Mouse (Mus musculus) macrophage (primary cell): ENCODE measurements around the gene Kcnq1. TPM values are rescaled to one million over a fixed set of nuclear protein-coding genes. Genes with fewer than 3 reads are reported as not detected.

Experiments used
- H3K27ac ChIP-seq: fragments of 350-480 bp; formaldehyde crosslinking; 2 replicates; pipeline ENCODE4 v1.9.0; 2021
- H3K36me3 ChIP-seq: fragments of 350-480 bp; formaldehyde crosslinking; 2 replicates; pipeline ENCODE4 v1.9.0; 2021; ENCODE audit errors: inconsistent target
- H3K4me3 ChIP-seq: fragments of 350-480 bp; formaldehyde crosslinking; 2 replicates; pipeline ENCODE4 v1.9.0; 2021; ENCODE audit errors: inconsistent target
- H3K79me2 ChIP-seq: fragments of 350-480 bp; formaldehyde crosslinking; 2 replicates; pipeline ENCODE4 v1.9.0; 2021; ENCODE audit errors: inconsistent target
- WGBS: methylation state at CpG from one replicate; pipeline ENCODE4 v1.1.7; 2026; ENCODE audit warnings: inconsistent platforms; ENCODE audit not compliant: missing documents; 5-methylcytosine and 5-hydroxymethylcytosine counted together
- polyA plus RNA-seq: library from polyadenylated mRNA; stranded (reverse); fragments of 250-400 nt; gene quantifications from 3 replicates; pipeline ENCODE4 v1.2.4, GENCODE M21; 2018; ENCODE audit warnings: inconsistent platforms

The Kcnq1 gene
- polyA plus RNA-seq, 1 experiment from 2014 or later, result 0.07 TPM

DNA sequence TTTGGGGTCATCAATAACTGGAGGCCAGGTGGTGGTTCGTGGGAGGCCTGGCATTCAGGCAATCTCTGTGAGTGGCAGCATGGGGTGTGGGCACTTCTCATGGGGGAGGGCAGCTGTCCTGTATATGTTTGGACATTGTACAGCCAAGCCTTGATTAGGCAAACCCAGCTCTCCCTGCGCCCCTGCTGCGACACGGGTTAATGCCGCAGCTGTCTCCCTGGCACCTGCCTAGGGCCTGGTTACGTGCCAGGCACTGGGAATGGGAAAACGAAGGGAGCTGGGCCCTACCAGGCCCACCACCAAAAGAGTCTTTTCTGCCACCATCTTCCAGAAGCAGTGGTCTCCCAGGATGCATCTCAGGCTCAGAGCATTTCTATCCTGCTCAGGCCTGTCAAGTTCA, 196.0 kb downstream of the Kcnq1 start:
- H3K36me3 ChIP-seq, result no peaks in the 10 kb centered on the region
- WGBS, result 93% methylated on average over 7 of the region's 7 CpGs
- no peak overlapping the region for H3K4me3 ChIP-seq

DNA sequence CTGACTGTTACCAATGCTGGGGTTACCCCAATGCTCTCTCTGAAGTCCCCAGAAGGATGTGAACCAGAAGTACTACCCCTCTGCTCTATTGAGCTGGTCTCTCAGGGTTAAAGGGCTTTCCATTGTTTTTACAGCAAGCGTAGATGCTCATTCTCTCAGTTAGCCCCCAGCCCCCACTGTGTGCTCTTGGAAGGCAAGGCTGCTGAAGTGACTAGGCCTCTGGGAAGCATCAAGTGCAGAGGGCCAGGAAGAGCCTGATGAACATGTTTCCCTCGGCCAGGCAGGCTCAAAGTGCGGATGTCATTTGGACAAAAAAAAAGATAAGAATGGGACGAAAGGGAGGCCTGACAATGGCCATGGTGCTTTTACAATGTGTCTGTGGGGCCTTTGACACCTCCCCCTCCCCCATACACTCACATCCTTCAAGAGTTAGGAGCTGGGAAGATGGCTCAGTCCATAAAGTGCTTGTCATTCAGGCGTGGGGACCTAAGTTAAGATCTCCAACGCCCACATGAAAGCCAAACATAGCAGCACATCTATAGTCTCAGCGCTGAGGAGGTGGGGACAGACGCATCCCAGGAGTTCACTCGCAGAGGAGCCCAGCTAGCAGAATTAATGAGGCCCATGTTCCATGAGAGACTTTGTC, 196.6 kb downstream of the Kcnq1 start:
- no peak overlapping the region for H3K27ac ChIP-seq
- 95% methylated on average over 8 of the region's 9 CpGs for WGBS
- no peaks in the 10 kb centered on the region for H3K36me3 ChIP-seq
- H3K79me2 ChIP-seq, result no peaks in the 10 kb centered on the region
- no peak overlapping the region for H3K4me3 ChIP-seq

More for the DNA sequence above, 196.0 kb downstream of the Kcnq1 start:
- no peaks in the 10 kb centered on the region for H3K79me2 ChIP-seq
- H3K27ac ChIP-seq, result no peak overlapping the region

DNA sequence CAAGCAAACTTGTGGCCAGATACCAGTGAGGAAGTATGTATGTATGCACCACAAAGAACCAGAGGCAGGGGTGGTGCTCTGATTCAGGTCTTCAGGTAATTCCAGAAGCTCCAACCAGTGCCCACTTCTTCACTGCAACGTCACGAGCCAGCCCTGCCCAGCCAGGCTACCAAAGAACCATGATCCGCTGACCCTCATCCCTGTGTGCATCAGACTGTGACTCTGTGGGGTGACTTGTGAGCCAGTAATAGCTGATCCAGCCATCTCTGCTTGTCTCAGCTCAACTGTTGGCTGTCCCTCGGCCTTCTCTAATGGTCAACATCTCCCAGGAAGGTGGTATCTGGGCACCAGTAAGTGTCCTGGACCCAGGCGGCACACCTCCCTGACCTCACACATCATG, 197.4 kb downstream of the Kcnq1 start:
- Histone ChIP-seq H3K27ac (no peak overlapping the region), H3K36me3 (no peaks in the 10 kb centered on the region), H3K4me3 (no peak overlapping the region), H3K79me2 (no peaks in the 10 kb centered on the region)
- 92% methylated on average over 5 of the region's 5 CpGs for WGBS

DNA sequence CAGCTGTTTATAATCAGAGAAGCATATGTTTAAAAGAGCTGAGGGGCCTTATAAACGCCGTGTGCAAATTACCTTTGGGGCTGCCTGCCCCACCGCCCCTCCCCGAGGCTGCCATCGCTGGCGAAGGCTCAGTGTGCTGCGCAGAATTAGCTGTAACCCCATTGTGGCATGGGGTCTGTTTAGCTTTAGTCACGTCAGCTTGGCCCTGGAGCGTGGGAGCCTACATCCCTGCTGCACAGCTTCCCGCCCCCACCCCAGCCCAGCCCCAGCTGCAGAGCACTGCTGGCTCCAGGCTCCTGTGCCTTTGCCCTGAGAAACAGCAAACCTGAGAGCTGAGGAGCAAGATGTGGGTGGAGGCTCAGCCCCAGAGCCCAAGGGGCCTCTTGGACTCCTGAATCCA, 199.6 kb downstream of the Kcnq1 start:
- WGBS, result 93% methylated on average over 10 of the region's 10 CpGs
- H3K36me3 ChIP-seq, result no peaks in the 10 kb centered on the region

DNA sequence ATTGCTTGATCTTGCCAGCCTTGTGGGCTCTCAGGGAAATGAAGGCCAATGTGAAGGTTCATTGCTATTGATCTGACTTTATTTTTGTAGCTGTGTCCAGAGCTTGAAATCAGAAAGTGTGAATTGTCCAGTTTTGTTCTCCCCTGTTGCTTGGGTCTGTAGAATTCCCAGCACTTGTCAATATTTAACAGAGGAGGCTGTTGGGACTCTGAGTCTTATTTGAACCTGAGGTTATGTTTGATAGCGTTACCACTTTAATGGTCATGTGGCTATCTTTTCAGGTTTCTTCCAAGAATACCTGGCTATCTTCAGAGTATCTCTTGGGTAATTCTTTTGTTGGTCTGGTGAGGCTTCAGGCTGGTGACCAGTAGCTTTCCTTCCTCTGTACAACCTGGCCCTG, 201.8 kb downstream of the Kcnq1 start:
- Histone ChIP-seq H3K36me3 (no peaks in the 10 kb centered on the region), H3K4me3 (no peak overlapping the region), H3K27ac (no peak overlapping the region), H3K79me2 (no peaks in the 10 kb centered on the region)
- 92% methylated on average over 1 of the region's 1 CpGs for WGBS

More for the DNA sequence above, 199.6 kb downstream of the Kcnq1 start:
- H3K27ac ChIP-seq, result no peak overlapping the region
- no peak overlapping the region for H3K4me3 ChIP-seq
- H3K79me2 ChIP-seq, result no peaks in the 10 kb centered on the region

DNA sequence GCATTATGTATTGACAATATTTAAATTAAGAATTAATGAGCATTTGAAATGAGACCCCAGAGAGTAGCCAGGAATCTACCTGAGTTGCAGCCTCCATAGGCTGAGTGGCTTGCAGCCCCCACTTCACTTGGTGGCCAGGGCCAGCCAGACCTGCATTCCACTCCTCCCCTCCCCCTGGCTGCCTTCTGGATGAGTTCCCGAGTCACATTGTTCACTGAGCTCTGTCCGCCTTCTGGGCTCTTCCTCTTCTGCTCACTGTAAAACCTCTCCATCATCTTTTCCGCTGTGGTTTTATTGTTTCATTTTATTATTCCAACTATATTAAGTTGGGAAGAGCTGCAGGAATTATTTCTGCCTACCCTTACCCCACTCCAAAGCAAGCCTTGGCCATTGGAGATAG, 204.1 kb downstream of the Kcnq1 start:
- WGBS, result 78% methylated on average over 2 of the region's 3 CpGs
- H3K79me2 ChIP-seq, result no peaks in the 10 kb centered on the region
- no peak overlapping the region for H3K4me3 ChIP-seq
- no peaks in the 10 kb centered on the region for H3K36me3 ChIP-seq
- H3K27ac ChIP-seq, result no peak overlapping the region

DNA sequence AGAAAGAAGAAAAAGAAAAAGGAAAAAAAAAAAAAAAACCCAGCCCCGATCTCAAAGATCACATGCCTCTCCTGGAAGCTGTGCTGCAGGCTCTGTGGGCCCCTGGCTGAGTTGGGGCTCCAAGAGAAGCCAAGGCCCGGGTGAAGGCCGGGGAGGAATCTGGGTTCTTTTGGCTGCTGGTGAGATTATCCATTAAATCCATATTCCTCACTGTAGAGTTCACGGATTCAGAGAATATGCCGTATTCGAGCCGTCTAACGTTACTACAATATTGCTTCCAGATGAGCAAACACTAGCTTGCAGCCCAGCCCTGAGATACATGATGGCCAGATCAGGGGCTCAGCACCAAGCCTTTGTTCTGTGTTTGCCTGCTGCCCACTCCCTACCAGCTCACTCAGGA, 204.7 kb downstream of the Kcnq1 start:
- Histone ChIP-seq H3K4me3 (no peak overlapping the region), H3K27ac (no peak overlapping the region), H3K36me3 (no peaks in the 10 kb centered on the region), H3K79me2 (no peaks in the 10 kb centered on the region)
- 98% methylated on average over 8 of the region's 8 CpGs for WGBS

DNA sequence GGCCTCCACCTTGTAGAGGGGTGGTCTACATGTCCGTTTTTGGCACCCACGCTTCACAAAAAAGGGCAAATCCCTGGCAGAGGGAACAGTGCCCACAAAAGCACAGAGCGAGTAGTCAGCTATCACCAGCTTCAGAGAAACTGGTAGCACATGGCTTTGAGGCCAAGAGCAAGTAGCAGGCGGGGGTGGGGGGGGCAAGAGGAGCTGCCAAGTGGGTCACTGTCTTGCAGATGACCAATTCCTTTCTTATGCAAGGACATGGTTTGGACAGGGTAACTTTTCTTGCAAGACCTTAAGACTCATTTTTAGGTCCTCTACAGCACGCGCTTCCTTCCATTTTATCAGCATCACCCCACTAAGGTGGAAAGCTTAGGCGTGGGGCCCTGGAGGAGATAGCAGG, 205.3 kb downstream of the Kcnq1 start:
- no peaks in the 10 kb centered on the region for H3K36me3 ChIP-seq
- no peak overlapping the region for H3K4me3 ChIP-seq
- 97% methylated on average over 7 of the region's 7 CpGs for WGBS
- no peaks in the 10 kb centered on the region for H3K79me2 ChIP-seq
- H3K27ac ChIP-seq, result no peak overlapping the region

DNA sequence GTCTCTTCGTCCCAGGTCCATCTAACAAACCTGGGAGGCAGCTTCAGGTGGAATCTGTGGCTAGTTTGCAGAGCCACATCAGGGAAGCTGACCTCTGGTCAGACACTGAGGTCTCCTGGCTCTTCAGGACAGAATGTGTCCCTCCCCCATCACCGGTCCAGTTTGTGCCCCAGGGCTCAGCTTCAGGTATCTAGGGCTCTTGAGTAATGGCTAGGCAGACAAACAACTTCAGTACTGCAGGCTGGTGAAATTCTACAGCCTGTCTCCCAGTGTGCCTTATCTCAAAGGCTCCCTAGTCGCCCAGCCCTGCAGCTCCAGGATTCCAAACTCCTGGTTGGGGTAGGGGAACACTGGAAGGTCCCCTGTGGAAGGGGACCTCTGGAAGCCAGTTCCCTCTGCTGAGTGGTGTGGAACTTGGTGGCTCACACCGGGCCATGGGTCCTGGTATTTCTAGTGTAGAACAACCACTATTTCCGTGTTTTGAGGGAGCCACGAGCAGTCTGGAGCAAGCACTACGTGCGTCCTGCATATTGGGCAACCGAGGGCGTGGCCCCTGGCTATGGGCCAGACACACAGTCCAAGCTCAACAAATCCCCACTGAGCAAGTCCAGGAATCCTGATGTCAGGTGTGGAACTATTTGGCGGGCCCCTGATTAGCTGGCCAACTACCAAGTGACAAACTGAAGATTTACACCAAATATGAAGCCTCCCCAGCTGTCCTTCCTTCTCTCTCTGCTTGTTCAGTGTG, 207.6 kb downstream of the Kcnq1 start:
- Histone ChIP-seq H3K27ac (no peak overlapping the region), H3K4me3 (no peak overlapping the region), H3K36me3 (no peaks in the 10 kb centered on the region), H3K79me2 (no peaks in the 10 kb centered on the region)
- 62% methylated on average over 11 of the region's 11 CpGs for WGBS

DNA sequence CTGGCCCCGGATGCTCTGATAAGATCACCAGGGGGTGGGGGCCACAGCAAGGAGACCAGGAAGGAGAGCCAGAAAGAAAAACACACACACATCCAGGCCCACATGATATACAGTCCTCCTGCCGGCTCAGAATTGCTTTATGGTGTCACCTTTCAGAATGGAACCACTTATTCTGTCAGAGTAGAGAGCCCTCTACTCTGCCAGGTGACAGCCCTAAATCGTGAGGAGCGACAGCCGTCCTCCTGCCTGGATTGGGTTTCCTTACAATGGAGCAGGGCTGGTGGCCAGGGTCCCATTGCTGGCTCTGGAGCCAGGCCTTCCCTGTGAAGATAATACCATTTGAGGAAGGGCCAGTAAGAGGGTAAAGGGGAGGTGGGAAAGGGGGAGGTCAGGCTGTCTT, 212.3 kb downstream of the Kcnq1 start:
- WGBS, result 82% methylated on average over 5 of the region's 5 CpGs
- Histone ChIP-seq H3K4me3 (no peak overlapping the region), H3K27ac (no peak overlapping the region), H3K79me2 (no peaks in the 10 kb centered on the region), H3K36me3 (no peaks in the 10 kb centered on the region)

DNA sequence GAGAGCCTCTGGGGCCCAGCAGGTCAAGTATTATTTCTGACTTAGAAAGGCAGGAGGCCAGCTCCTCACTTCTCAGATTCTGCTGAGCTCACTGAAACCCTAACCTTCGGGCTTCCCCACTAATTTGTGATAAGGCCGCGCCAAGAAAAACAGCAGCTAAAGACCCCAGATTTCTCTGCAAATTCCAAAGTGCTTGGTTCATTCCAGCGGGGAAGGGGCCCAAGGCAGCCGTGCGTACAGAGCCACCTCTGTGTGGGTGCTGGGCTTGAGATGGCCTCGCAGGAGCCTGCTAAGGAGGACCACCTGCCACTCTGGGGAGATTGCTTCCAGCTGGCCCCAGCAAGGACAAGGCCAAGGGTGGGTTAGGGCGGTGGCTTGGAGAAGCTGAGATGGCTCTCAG, 214.2 kb downstream of the Kcnq1 start:
- 92% methylated on average over 8 of the region's 8 CpGs for WGBS
- Histone ChIP-seq H3K79me2 (no peaks in the 10 kb centered on the region), H3K36me3 (no peaks in the 10 kb centered on the region), H3K27ac (no peak overlapping the region), H3K4me3 (no peak overlapping the region)

DNA sequence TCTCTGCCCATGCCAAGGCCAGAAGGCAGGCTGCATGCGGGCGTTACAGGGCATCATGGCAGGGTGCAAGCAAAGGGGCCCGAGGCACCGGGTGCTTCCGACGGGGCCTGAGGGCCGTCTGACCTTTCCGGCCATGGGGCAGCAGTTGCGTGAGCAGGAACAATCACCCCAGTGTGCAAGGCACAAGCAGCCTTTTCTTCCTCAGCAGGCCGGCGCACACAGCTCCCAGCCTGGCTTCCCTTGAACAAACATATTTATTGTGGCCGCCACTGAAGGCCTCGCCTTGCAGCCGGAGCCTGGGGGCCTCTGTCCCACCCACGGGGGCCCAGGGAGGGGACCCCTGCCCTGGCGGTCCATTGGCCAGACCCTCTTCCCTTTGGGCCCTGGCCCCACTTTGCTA, 218.9 kb downstream of the Kcnq1 start:
- 94% methylated on average over 15 of the region's 16 CpGs for WGBS

DNA sequence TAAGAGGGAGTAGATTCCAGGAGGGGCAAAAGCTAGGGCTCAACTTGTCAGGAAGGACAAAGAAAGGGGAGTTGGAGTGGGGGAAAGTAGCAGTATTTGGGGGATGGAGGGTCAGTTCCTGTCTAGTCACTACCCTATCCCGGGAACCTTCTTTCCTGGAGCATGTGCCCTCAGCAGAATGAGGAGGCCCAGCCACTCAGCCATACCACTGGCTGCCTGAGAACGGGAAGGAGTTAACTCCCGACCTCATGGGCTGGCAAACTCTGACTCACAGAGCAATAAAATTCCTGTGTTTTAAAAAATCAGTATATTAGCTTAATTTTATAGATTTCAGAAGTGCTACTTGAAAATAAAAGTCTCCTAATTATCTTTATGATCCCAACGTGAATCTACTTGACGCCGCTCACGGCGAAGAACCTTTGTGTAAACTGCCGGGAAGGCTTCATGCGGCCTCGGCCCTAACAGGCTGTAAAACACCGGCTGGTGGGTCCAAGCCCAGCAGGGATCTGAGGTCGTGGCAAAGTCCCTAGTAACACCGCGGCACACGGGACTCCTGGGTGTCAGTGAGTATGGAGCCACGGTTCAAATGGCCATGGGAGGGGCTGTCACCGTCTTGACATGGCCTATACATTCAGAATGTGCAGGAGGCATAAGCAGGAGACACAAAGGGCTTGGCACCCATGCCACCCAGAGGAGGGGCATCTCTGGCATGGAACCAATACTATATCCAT, 222.2 kb downstream of the Kcnq1 start:
- no peak overlapping the region for H3K4me3 ChIP-seq
- no peak overlapping the region for H3K27ac ChIP-seq
- no peaks in the 10 kb centered on the region for H3K79me2 ChIP-seq
- WGBS, result 92% methylated on average over 18 of the region's 18 CpGs
- no peaks in the 10 kb centered on the region for H3K36me3 ChIP-seq

More for the DNA sequence above, 218.9 kb downstream of the Kcnq1 start:
- Histone ChIP-seq H3K36me3 (no peaks in the 10 kb centered on the region), H3K4me3 (no peak overlapping the region), H3K27ac (no peak overlapping the region), H3K79me2 (no peaks in the 10 kb centered on the region)

DNA sequence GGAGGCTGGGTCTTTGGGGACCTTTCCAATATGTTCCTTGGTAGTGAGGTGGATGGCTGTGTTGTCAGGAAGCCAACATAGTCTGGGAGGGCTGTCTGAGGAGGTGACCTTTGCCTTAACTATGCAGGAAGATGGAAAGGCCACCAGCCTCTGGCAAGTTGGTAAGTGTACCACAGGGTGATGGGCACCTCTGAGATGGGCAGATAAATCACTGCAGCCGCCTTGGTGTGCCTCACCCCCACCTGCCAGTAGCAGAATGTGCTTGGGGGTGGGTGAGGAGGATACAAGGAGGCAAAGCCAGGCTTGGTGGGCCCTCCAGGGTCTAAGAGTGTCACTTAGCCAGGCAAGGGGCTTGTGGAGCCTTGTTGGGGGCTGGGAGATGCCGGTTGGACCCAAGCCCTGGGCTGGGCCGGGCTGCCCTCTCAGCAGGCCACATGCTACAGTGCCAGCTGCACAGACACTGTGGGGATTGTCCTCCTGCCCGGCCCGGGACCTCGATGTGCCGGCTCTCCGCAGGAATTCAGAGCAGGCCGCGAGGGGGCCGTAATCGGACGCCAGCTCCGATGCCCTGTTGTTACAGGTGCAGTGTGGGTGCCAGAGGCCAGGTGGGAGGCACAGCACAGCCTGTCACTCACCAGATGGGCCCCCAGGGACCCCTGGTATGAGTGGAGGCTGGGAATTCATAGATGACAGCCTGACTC, 223.1 kb downstream of the Kcnq1 start:
- Histone ChIP-seq H3K27ac (no peak overlapping the region), H3K79me2 (no peaks in the 10 kb centered on the region), H3K4me3 (no peak overlapping the region), H3K36me3 (no peaks in the 10 kb centered on the region)
- 97% methylated on average over 14 of the region's 14 CpGs for WGBS
